In genomic region chr1:159524051-159524549, GRCm38 (mm10) we compare ENCODE assay signal across 8 mouse cellular contexts. TPM values are rescaled to one million over a fixed set of nuclear protein-coding genes. Genes with fewer than 3 reads are reported as not detected.
DNase-seq lines count a peak whose midpoint lies in the region; ATAC-seq and TF ChIP-seq lines count a peak whose summit lies in the region.

No protein-coding gene starts in this region.

- no peak for TF ChIP-seq POLR2A in thymus, adult 2 months (IDR thresholded peaks at IDR 0.05; ENCODE audit: control insufficient read depth, extremely low read depth, insufficient read depth, low read length, poor library complexity)
- TF ChIP-seq POLR2A in cortical plate, adult 2 months (IDR thresholded peaks at IDR 0.05; ENCODE audit: extremely low read depth, insufficient read depth, low read length), result peak; percentile 44; the same call in 1 of the 2 replicates

- intact Hi-C loops in gastrocnemius, postnatal 36 days (cut with DNase I), result loop anchor here (5.0 kb wide), 1 partner anchor 263 kb away; no protein-coding TSS in a partner anchor

- H3K4me2 ChIP-seq in kidney, embryonic 16.5 days (replicated peaks; ENCODE audit: low read depth, low read length), result peak overlapping the region; percentile 10; the same call in 1 of the 2 replicates
- 0 out of 2 replicates have a peak overlapping the region, but pooled peaks have one; percentile 10 for H3K4me2 ChIP-seq in liver, embryonic 12.5 days
- peak overlapping the region; percentile 55 for H3K4me2 ChIP-seq in neural tube, embryonic 12.5 days (replicated peaks)

- no peak overlapping the region for H3K9ac ChIP-seq in kidney, embryonic 16.5 days (replicated peaks; ENCODE audit: low read length)
- H3K9ac ChIP-seq in liver, embryonic 12.5 days, result no peak overlapping the region
- peak overlapping the region; percentile 21; the same call in 1 of the 2 replicates for H3K9ac ChIP-seq in neural tube, embryonic 12.5 days

- DNase-seq in thymus, adult 2 months, result peak; percentile 28
- DNase-seq in thymus, adult 18-20 months, result no peak
- peak; percentile 15 to 40 for DNase-seq in gastrocnemius, postnatal 36 days
- peak; percentile 17 to 33 for DNase-seq in thymus, postnatal 36 days

- no peak overlapping the region for H3K4me3 ChIP-seq in thymus, adult 2 months (ENCODE audit: control insufficient read depth, insufficient read depth, low read length)
- H3K4me3 ChIP-seq in cortical plate, adult 2 months (ENCODE audit: insufficient read depth, low read length), result peak overlapping the region; percentile 98
- H3K4me3 ChIP-seq in kidney, embryonic 16.5 days (ENCODE audit: low read length), result no peak overlapping the region
- H3K4me3 ChIP-seq in liver, embryonic 12.5 days, result no peak overlapping the region
- peak overlapping the region; percentile 28 for H3K4me3 ChIP-seq in neural tube, embryonic 12.5 days

- no peaks in the 10 kb centered on the region for H3K9me3 ChIP-seq in kidney, embryonic 16.5 days (ENCODE audit: low read length)
- no peaks in the 10 kb centered on the region for H3K9me3 ChIP-seq in liver, embryonic 12.5 days (replicated peaks)
- no peaks in the 10 kb centered on the region for H3K9me3 ChIP-seq in neural tube, embryonic 12.5 days

- peak; percentile 79; the same call in 1 of the 2 replicates for ATAC-seq in kidney, embryonic 16.5 days (ENCODE audit: low FRiP score, low TSS enrichment)
- ATAC-seq in liver, embryonic 12.5 days, result no peak
- ATAC-seq in neural tube, embryonic 12.5 days (ENCODE audit: low FRiP score, low read depth), result peak; percentile 83

- 9% methylated on average over 18 of the region's 18 CpGs for WGBS in thymus, adult 2 months
- under 1% methylated on average over 18 of the region's 18 CpGs for WGBS in kidney, embryonic 16.5 days
- 5% methylated on average over 18 of the region's 18 CpGs for WGBS in liver, embryonic 12.5 days (ENCODE audit: insufficient replicate concordance)
- WGBS in neural tube, embryonic 12.5 days, result under 1% methylated on average over 18 of the region's 18 CpGs

- H3K4me1 ChIP-seq in thymus, adult 2 months (replicated peaks; ENCODE audit: control insufficient read depth, insufficient read depth, low read length), result no peaks in the 10 kb centered on the region
- peaks cover 3% of the 10 kb centered on the region; the same call in 1 of the 2 replicates for H3K4me1 ChIP-seq in cortical plate, adult 2 months (ENCODE audit: control insufficient read depth, insufficient read depth, low read length)
- H3K4me1 ChIP-seq in kidney, embryonic 16.5 days (ENCODE audit: insufficient read depth, low read length), result no peaks in the 10 kb centered on the region
- no peaks in the 10 kb centered on the region for H3K4me1 ChIP-seq in liver, embryonic 12.5 days
- H3K4me1 ChIP-seq in neural tube, embryonic 12.5 days, result 0 out of 2 replicates have a peak, but pooled peaks cover 10% of the 10 kb centered on the region

- H3K27me3 ChIP-seq in thymus, adult 2 months (ENCODE audit: control insufficient read depth, insufficient read depth, low read length), result no peaks in the 10 kb centered on the region
- peaks cover 11% of the 10 kb centered on the region for H3K27me3 ChIP-seq in kidney, embryonic 16.5 days (ENCODE audit: insufficient read depth, low read length)
- H3K27me3 ChIP-seq in liver, embryonic 12.5 days (replicated peaks), result peaks cover 14% of the 10 kb centered on the region
- H3K27me3 ChIP-seq in neural tube, embryonic 12.5 days (replicated peaks), result 0 out of 2 replicates have a peak, but pooled peaks cover 2% of the 10 kb centered on the region

- no peak for TF ChIP-seq CTCF in thymus, adult 2 months (IDR thresholded peaks at IDR 0.05; ENCODE audit: borderline replicate concordance, control insufficient read depth, extremely low read depth, insufficient read depth, low read length, poor library complexity)
- no peak for TF ChIP-seq CTCF in cortical plate, adult 2 months (IDR thresholded peaks at IDR 0.05; ENCODE audit: extremely low read depth, insufficient read depth, low read length)

- no peak overlapping the region for H3K27ac ChIP-seq in thymus, adult 2 months (ENCODE audit: control insufficient read depth, insufficient read depth, low read length)
- peak overlapping the region; percentile 69 for H3K27ac ChIP-seq in cortical plate, adult 2 months (ENCODE audit: insufficient read depth, low read length)
- H3K27ac ChIP-seq in kidney, embryonic 16.5 days (ENCODE audit: low read length), result no peak overlapping the region
- no peak overlapping the region for H3K27ac ChIP-seq in liver, embryonic 12.5 days
- H3K27ac ChIP-seq in neural tube, embryonic 12.5 days, result no peak overlapping the region

- no peaks in the 10 kb centered on the region for H3K36me3 ChIP-seq in thymus, adult 2 months (ENCODE audit: control insufficient read depth, insufficient read depth, low read length)
- no peaks in the 10 kb centered on the region for H3K36me3 ChIP-seq in kidney, embryonic 16.5 days (ENCODE audit: insufficient read depth, low read length)
- no peaks in the 10 kb centered on the region for H3K36me3 ChIP-seq in liver, embryonic 12.5 days
- no peaks in the 10 kb centered on the region for H3K36me3 ChIP-seq in neural tube, embryonic 12.5 days

RNA-seq across cellular contexts. Expression of gene Tnr, which starts 0.5 kb away (rescaled TPM):
- 0.13 and 0.23 TPM in 2 replicates for polyA plus RNA-seq in thymus, adult 2 months (2012; rRNA removed)
- polyA plus RNA-seq in cortical plate, adult 2 months (2012; rRNA removed), result 30.0 and 32.1 TPM in 2 replicates
- total RNA-seq in gastrocnemius, postnatal 36 days (2021), result not detected
- polyA plus RNA-seq in kidney, embryonic 16.5 days (2015; fragmentation: Nextera tagmentation; extraction: Ambion mirVana), result 0.06 TPM in 1 of 2 replicates, not detected in the other
- polyA plus RNA-seq in liver, embryonic 12.5 days (2016; fragmentation: Nextera tagmentation; extraction: Ambion mirVana), result 0.01 and 0.04 TPM in 2 replicates
- 1.8 and 2.0 TPM in 2 replicates for polyA plus RNA-seq in neural tube, embryonic 12.5 days (2016; fragmentation: Nextera tagmentation; extraction: Ambion mirVana)

Comparison
In these comparisons a context has a peak if more than half of its experiments do, and no peak if none do; other contexts are left out.
1. DNase-seq: peak in thymus, adult 2 months (single experiment), gastrocnemius, postnatal 36 days (2 of 2) and thymus, postnatal 36 days (2 of 2); none in thymus, adult 18-20 months (0 of 2).
2. H3K4me3 ChIP-seq: peak in cortical plate, adult 2 months (single experiment) and neural tube, embryonic 12.5 days (single experiment); none in thymus, adult 2 months (single experiment), kidney, embryonic 16.5 days (single experiment) and liver, embryonic 12.5 days (single experiment).
3. RNA of gene Tnr, which starts 0.5 kb away (polyA plus RNA-seq): 30.0 to 32.1 TPM in cortical plate, adult 2 months; 1.8 to 2.0 TPM in neural tube, embryonic 12.5 days, 0.13 to 0.23 TPM in thymus, adult 2 months, 0.01 to 0.04 TPM in liver, embryonic 12.5 days and 0.06 TPM in kidney, embryonic 16.5 days; every median in the first group is over 10 times any median in the second.
4. Peak in every context shown above with its lines, with median percentiles within 50 percentile points of each other: H3K4me2 ChIP-seq.